Mouse (Mus musculus): ENCODE data around the gene Fgf13.

The Fgf13 gene

DNA sequence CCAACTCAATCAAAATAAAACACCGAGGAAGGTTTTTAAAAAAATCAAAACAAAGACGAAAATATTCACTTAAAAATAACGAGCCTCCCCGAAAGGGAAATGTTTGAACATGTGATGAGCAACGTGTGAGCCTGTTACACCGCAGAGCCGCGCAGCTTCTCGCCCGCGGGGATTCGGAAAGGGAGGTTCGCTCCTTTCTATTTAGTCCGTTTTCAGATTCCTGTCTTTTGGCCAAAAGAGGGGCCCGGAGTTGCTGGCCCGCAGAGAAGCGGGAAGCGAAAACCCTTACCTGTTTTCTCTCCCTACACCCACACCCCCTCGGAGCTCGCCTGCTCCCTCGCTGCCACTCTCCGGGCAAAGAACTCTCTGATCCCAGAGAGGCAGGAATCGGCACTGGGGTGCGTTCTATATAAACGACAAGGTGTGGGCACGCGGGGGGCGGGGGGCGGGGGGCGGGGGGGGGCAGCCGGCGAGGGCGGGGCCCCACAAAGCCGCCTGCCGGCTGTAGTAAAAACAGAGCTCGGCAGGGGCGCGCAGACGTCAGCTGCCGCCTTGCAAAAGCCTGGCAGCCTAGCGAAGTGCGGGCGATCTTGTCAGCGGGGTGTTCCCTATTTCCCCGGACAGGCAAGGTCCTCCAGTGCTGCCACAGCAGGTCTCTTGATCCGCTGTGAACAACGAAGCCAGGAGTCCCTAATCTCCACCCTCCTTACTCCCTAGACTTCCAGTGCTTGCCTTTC lies at the start of gene Fgf13:
Gene Fgf13, minus strand, starts transcription at position 377 of the 737 bp plus-strand sequence.
- DNase-seq (ENCODE audit: low spot score) = no peak

DNA sequence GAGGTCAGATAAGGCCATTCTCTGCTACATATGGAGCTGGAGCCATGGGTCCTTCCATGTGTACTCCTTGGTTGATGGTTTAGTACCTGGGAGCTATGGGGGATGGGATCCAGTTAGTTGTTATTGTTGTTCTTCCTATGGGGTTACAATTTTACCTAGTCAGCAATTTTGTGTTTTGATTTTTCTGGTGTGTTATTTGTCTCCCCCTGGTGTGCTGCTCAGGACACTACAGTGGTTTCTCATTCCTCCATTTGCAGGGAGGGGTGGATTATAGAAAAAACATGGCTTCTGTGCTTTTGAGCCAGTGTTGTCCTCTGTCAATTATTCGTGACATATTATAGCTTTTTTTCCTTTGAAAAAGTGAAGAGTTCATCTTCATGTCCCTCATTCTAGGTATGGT lies 38.7 kb upstream of the Fgf13 start:
- DNase-seq (ENCODE audit: low spot score) = no peak

DNA sequence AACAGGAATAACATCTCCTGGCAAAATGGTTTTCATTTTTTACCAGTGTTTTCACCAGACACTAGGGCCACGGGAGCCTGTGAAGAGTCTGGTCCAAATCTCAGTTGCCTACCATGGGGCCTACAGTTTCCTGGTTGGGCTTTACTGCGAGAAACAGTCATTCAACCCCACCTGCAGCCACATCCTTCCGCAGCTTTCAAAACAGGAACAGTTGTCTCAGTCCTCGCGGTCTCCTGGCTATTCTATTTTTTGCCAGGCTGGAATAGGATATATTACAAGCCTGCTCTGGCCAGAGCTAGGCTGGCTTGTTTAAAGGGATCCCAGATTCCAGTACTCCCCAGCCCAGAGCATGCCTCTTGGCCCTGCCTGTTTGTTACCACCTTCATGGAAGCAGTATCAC lies 21.2 kb upstream of the Fgf13 start:
- DNase-seq (ENCODE audit: low spot score) = no peak

DNA sequence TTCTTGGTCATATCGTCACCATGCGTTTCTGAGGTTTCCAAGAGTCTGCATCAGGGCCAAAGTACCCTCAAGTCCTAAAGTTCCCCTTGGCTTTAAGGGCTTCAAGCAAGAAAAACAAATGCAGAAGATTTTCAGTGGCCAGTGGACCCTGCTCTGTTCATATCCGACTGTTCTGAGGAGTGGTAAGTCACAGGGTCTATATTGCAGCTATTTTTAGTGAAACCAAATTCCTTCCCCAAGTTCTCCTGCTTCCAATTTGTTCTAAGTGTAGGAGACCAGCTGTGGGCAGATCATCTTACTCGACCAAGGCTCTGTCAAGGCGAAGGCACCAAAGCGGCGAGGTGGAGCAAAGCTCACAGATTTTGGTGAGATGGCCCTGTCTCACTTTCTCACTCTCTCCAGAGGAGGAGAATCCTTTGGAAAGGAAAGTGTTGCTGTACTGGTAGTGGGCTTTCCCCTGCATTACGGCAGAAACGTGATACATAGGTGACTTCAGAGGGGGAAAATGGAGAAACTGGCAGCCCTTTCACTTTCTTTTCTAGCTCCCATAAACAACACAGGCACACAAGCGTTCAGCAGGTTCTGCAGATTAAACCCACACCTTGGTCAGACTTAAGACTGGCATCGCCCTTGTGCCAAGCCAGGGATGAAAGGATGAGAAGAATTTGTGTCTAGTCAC lies 17.8 kb upstream of the Fgf13 start:
- no peak for DNase-seq (ENCODE audit: low spot score)

DNA sequence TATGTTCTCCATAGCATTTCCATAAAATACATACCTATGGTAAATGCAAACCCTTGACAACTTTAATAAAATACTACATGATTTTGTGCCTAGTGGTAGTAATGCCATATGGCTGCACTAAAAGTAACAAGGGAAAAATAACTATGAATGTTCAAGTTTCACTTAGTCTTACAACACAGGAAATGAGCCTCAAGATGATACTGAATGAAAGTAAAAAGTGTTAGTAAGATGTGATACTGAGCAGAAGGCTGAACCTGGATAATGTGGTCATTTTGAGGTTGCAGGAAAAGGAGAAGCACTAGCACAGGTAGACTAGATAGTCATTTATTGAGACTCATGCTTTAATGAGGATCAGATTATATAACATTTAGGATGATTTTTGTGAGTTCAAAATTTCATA lies 16.2 kb upstream of the Fgf13 start:
- no peak for DNase-seq (ENCODE audit: low spot score)

DNA sequence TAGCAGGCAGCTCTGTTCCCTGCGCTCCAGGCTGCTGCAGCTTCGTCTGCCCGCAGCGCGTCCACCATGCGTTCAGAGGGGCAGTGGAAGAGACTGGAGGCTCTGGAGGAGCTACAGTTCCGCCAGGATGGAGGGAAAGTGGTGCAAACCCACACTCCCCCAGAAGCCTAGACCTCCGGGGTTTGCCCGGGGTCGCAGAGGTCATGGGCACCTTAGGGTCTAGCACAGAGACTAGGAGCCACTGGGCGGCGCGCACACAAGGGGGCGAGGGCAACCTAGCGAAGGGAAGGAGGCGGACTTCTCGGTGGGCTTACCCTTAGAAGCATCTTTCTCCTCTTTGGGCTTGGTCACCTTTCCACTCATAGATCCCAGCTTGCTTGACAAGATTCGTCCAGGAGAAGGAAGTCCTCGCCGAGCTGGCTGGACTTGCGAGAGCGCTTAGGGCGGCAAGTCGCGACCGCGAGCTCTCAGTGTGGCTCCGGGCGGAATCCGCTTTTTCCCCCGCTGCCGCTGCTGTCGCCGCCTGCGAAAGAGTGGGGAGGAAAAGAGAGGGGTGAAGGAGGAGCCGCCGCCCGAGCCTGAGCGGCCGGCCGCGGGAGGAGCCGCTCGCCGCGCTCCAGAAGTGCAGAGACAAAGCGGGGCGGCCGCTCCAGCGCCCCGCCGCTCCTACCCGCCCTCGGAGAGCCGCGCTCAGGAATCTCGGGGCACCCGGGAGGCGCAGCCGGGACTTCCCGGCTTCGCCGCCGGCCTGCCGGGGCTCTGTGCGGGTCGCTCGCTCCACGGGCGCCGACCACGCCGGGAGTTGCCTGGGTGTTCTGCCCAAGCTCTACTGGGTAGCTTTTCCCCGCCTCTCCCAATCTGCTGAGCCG lies 811 bp downstream of the Fgf13 start:
- no peak for DNase-seq (ENCODE audit: low spot score)

DNA sequence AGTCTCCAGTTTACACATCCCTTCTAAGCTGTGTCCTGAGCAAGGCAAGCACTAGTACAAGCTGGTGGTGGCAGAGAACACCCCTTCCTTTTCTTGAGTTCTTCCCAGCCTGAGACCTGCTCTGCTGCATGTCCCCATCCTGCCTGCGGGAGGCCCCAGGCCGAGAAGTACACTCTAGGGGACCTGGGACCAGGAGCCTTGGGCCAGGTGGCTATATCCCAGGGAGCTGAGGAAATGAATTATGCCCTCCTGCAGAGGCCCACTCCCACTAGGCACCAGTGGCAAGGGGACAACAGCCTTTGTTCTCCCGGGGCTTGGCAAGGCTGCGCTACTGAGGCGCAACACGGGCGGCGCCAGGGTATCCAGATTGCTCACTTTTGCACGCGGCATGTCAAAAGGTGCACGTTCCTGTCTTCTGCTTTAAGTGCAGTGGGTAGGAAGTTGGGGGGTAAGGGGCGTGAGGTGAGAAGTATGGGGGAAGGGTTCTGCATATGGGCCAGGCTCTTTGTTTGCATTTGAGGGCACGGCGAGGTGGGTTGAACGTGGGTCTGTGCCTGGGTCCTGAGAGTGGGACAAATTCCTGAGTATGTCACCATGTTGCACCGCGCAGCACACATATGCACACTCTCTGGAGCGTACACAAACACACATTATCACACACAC lies 1.7 kb downstream of the Fgf13 start:
- DNase-seq (ENCODE audit: low spot score) = no peak

DNA sequence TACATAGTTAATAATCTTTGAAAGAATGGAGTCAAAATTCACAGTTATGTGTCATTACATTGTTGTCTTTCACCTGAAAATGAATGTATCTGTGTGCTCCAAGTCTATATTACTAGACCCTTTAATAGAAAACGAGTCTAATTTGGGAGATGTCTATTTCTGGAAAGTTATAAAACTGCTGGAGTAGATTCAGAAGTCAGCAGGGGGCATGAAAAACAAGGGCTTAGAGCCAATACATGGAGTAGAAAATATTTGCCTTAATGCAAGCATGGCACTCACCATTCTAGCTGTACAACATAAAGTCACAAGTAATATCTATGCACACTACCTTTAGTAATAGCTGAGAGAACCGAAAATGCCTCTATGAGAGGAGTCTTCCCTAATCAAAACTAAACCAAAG lies 19.9 kb downstream of the Fgf13 start:
- DNase-seq (ENCODE audit: low spot score) = no peak

DNA sequence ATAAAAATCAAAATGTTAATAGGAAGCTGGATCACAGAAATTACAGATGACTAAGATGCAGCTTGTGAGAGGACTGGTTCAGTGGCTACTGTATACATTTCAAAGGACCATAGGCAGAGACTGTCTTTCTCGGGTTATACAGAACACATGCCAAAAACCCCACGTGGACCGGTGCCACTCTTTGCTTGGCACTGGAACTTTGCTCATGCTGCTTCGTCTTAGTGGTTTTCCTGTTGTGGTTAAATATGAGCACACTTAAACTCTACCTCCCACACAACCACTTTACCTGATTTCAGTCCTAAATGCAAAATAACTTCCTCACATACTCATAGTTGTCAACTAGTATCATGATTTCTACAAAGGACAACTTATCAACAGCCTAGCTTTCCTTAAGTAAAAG lies 59.6 kb downstream of the Fgf13 start:
- no peak for DNase-seq (ENCODE audit: low spot score)

DNA sequence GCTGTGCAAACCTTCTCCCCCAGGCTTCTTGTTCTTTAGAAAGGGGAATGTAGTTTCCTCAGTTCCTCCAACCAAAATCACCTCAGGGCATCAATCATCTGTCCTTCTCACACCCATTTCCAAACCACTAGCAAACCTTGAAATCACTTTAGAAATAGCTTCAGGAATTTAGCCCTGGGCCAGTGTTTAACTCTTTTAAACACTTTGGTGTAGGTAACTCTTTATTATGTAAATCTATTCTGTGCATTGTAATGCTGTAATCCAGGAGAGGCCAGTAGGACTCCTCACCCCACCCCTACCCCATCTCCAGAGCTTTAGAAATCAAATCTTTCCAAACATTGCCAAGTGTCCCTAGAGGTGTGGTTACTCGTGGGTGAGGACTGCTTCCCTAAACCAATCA lies 74.5 kb downstream of the Fgf13 start:
- no peak for DNase-seq (ENCODE audit: low spot score)

DNA sequence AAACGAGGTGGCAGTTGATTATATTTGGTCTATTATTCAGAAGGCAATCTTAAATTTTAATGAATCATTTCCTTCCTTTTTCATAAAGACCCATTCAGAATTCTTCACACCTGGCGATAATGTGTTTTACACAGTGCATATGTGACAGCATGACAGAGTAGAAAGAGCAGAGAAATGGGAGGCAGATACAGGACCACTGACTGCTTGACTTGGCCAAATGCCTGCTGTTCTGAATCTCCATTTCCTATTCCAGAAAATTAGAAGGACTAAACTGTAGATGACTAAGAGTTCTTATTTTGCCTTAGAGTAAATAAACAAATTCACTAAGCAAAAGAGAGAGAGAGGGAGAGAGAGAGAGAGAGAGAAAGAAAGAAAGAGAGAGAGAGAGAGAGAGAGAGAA lies 82.4 kb downstream of the Fgf13 start:
- no peak for DNase-seq (ENCODE audit: low spot score)

DNA sequence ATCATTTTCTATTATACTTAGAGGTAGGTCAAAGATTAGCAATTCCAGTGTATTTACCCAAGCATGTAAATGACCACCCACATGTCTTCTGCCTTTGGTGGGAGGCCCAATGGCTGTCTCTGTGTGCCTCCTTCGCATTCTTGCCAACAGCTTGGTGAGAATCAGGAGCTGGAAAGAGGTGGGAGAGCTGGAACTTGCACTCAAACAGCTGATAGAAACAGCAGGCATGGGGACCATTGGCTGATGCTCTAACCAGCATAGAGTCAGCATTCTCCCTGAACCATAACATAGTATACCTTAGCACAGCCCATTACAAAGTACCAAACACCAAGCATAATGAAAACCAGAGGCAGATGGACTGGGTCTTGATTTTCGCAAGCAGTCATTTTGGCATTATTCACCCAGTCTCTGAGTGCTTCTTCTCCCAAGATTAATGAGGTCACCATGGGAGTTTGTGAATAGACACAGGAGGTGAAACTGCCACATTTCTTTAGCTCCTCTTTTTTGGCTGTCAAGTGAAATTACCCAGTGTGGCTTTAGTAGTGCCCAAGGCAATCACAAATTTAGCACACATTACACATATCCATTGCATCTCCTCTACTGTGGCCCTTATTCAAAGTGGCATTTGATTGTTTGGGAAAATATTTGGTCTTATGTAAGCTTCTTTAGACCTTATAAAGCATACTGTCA lies 165.1 kb downstream of the Fgf13 start:
- no peak for DNase-seq (ENCODE audit: low spot score)

DNA sequence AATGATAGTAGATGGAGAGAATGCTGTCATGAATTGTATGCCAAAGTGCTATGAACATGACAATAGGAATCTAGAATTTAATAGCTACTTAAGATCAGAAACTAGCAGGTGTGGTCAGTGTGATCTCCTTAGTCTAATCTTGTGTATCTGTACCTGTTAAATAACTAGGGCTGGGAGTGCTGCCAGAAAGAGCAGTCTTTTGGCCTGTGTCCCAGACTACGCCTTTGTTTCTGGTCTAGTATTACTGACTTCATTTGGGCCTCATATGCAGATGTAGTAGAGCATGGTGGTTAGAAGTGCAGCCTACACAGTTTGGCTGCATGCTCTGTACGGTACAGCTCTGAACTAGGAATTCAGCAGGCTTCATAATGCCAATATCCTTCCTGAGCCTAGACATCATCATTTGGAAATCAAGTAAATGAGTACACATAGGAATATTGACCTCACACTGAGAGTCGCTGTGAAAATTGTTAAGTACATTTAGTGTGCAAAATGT lies 276.9 kb downstream of the Fgf13 start:
- no peak for DNase-seq (ENCODE audit: low spot score)

DNA sequence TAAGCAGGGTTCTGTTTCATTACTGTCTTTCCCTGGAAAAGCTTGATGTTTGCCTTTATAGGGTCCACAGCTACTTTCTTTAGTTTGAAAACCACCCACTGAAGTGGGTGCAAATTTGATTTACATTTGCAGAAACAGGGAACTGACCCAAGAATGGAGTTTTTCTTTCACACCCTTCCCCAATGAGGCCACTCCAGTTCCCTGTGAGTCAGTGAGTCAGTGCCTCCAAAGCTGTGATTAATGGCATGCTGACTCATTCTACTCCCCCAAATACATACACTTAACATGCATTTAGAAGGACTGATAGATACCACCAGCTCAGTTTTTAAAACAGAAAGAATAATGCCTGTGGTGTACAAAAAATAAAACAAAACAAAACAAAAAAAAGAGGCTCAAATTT lies 316.3 kb downstream of the Fgf13 start:
- no peak for DNase-seq (ENCODE audit: low spot score)

DNA sequence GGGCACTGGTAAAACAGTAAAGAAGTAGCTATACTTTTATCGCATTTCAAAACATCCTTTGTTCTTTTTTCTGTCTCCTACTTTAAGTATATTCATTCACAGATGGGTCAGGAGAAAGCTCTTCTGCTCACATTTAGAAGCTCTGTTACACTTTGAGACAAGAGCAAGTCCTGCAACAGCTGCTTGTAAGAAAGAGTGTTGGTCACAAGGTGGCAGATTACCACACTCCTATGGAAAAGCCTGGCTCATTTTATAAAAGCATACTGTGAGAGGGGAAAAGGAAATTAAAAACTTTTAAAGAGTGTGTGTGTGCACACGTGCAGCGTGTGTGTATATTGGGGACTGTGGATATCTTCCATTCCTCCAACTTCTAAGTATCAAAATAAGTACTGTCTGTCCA lies 324.1 kb downstream of the Fgf13 start:
- no peak for DNase-seq (ENCODE audit: low spot score)

DNA sequence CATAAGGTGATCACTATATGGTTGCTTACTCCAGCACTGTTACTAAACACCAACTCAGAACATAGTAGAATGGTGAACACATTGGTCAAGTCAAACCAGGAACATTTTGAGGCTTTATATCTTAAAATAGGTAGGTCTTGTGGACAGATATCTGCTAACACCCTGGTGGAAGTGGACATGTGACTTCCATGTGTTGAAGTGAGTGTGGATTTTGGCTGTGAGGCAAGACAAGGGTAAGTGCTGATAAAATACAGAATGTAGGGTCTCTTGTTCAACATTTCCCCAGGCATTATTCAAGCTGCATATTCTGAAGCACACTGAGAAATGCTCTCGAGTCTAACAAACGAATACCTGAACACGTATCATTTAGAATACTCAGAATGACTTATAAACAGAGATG lies 324.7 kb downstream of the Fgf13 start:
- no peak for DNase-seq (ENCODE audit: low spot score)

DNA sequence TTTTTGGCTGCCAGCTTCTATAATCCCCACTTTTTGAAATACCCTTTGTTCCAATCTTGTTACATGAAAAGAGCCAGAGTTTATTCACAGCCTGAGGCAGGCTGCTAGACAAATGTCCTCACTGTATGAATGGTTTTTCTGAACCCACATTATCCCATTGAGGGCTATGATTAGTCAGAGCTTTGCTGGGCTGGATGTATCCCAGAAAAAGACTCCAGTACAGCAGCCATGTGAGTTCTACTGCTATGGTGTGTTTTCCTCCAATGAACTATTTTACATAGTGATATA lies 326.5 kb downstream of the Fgf13 start:
- DNase-seq (ENCODE audit: low spot score) = no peak

DNA sequence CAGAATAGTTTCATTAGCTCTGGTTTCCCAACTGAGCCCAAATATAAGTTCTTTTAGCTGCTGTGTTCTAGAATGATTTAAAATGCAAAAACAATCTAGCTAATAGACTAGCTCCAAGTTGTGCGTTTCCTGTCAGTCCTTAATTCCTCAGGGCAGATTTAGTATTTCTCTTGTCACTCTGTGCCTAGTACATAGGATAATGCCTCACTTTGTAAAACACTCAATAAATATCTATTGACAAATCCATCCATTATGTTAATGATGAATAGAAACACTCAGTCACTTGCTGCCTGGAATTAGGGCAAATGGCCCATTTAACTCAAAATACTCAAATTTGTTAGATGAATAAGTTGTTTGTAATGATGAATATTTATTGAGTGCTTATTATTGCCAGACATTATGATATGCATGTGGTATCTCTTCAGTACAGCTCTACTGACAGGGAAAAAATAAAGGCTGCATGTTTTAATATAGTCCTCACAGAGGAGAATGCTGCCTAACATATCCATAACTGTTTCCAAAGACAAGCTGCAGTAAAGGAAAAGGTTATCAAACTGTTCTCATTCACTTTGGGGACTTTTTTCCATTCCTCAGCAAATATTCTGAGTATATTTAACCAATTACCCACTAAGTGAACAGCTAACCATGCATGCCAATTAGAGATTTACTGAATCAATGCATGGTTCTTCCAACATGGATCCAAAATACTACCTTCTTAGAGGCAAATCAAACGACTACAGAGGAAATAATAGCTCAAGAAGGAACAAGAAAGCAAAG lies 327.0 kb downstream of the Fgf13 start:
- no peak for DNase-seq (ENCODE audit: low spot score)

DNA sequence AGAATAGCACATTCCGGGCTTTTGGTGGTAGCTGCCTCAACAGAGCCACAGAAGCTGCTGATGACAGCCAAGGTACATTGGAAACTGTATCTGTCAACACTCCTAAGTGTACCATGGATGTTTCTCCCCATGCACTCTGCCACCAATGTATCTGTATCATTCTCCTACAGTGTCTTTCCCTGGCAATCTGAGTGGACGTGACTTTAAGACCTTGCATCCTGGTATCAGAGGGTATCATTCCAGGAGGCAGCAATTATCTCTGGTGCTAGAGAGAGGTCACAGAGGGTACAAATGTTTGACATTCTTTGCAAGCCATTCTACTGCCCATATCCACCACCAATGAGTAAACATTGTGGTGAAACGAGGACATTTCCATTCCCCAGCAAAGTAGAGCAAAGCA lies 347.2 kb downstream of the Fgf13 start:
- no peak for DNase-seq (ENCODE audit: low spot score)

DNA sequence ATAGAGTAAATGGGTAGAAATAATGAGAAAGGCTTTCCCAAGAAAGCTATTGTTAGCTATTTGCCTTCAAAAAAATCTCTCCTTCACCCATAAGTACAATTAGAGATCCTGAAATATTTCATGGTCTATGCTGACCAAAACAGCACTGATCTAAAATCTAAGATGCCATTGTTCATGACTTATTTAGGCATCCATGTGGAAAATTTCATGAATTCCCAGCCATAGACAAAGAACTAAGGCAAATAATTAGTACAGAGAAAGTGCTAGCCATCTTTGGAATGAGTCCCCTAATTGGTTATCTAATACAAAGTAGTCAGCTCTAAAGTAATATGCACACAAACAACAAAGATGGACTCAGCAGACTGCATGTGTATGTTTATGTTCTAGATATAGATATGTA lies 366.7 kb downstream of the Fgf13 start:
- DNase-seq (ENCODE audit: low spot score) = no peak

DNA sequence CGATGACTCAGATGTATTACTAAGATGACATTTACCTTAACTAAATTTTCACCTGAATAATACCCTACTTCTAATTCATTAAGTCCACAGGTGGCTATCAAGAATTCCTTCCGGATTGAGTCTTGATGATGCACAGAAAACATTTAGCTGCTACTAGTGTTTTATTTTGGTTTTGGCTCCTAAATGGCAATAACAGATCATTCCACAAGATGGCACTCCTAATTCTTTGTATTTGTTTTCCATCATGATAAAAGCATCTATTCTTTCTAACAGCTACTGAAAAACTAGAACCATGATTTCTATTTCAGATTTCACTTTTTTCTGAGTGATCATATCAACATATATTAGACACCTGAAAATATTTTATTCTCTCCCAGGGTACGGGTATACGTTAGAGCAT lies 373.7 kb downstream of the Fgf13 start:
- no peak for DNase-seq (ENCODE audit: low spot score)
